ENCODE assay signal across 11 mouse cellular contexts in genomic region chr2:33641859-33642571, GRCm38 (mm10). TPM values are rescaled to one million over a fixed set of nuclear protein-coding genes. Genes with fewer than 3 reads are reported as not detected.
DNase-seq lines count a peak whose midpoint lies in the region; ATAC-seq and TF ChIP-seq lines count a peak whose summit lies in the region.
"Had no signal": no experiment of that assay in that cellular context is flagged by ENCODE, and none has a peak within 500 bp of the region (broad histone marks: within the 10 kb centered on the region; RNA-seq: fewer than 3 reads in every experiment).

No protein-coding gene starts in this region.

- TF ChIP-seq CTCF in lung, adult 2 months (IDR thresholded peaks at IDR 0.05; ENCODE audit: insufficient read depth, low read length): no peak
- TF ChIP-seq CTCF in layer of hippocampus, adult 2 months (conservative IDR thresholded peaks at IDR 0.05): no peak

- peaks cover 100% of the 10 kb centered on the region for H3K27me3 ChIP-seq in lung, embryonic 16.5 days (ENCODE audit: control insufficient read depth, insufficient read depth, low read depth, low read length)
- peaks cover 100% of the 10 kb centered on the region for H3K27me3 ChIP-seq in forebrain, embryonic 13.5 days
- peaks cover 56% of the 10 kb centered on the region for H3K27me3 ChIP-seq in limb, embryonic 11.5 days (ENCODE audit: control insufficient read depth, insufficient read depth, low read length)
- peaks cover 99% of the 10 kb centered on the region for H3K27me3 ChIP-seq in neural tube, embryonic 12.5 days (replicated peaks)

- no peak overlapping the region for H3K4me2 ChIP-seq in lung, embryonic 16.5 days (ENCODE audit: low read depth, low read length)
- peak overlapping the region; percentile 11 for H3K4me2 ChIP-seq in forebrain, embryonic 13.5 days
- H3K4me2 ChIP-seq in limb, embryonic 11.5 days (ENCODE audit: low read depth, severe bottlenecking): peak overlapping the region; percentile 79
- peak overlapping the region; percentile 60 for H3K4me2 ChIP-seq in neural tube, embryonic 12.5 days (replicated peaks)

- H3K4me3 ChIP-seq in lung, embryonic 16.5 days (ENCODE audit: low read length): peak overlapping the region; percentile 9; the same call in 1 of the 2 replicates
- H3K4me3 ChIP-seq in lung, adult 2 months (replicated peaks; ENCODE audit: extremely low read depth, low read depth, low read length): no peak overlapping the region
- H3K4me3 ChIP-seq in forebrain, embryonic 13.5 days: 0 out of 2 replicates have a peak overlapping the region, but pooled peaks have one; percentile 9
- peak overlapping the region; percentile 80 for H3K4me3 ChIP-seq in limb, embryonic 11.5 days (ENCODE audit: low read depth, low read length)
- peak overlapping the region; percentile 46 for H3K4me3 ChIP-seq in neural tube, embryonic 12.5 days
- no peak overlapping the region for H3K4me3 ChIP-seq in layer of hippocampus, adult 2 months

- no peak for TF ChIP-seq POLR2A in lung, adult 2 months (IDR thresholded peaks at IDR 0.05; ENCODE audit: borderline replicate concordance, extremely low read depth, low read depth, low read length)

- no peak for DNase-seq in lung, adult 2 months
- peak; percentile 73 for DNase-seq in limb, embryonic 11.5 days (ENCODE audit: low spot score)
- no peak for DNase-seq in layer of hippocampus, adult 2 months (ENCODE audit: low spot score in 2 of 2)
- DNase-seq in urinary bladder, adult 2 months (ENCODE audit: low spot score): no peak
- DNase-seq in adipocyte (ENCODE audit: low spot score): no peak
- DNase-seq: kidney, adult 9 months had no signal

- H3K27ac ChIP-seq in lung, embryonic 16.5 days (ENCODE audit: low read length): no peak overlapping the region
- no peak overlapping the region for H3K27ac ChIP-seq in forebrain, embryonic 13.5 days
- peak overlapping the region; percentile 93 for H3K27ac ChIP-seq in limb, embryonic 11.5 days (replicated peaks; ENCODE audit: low read depth, low read length)
- no peak overlapping the region for H3K27ac ChIP-seq in neural tube, embryonic 12.5 days
- H3K27ac ChIP-seq in layer of hippocampus, adult 2 months: no peak overlapping the region
- H3K27ac ChIP-seq: macrophage had no signal

- no peak overlapping the region for H3K9ac ChIP-seq in lung, embryonic 16.5 days (ENCODE audit: low read length)
- no peak overlapping the region for H3K9ac ChIP-seq in forebrain, embryonic 13.5 days
- peak overlapping the region; percentile 96 for H3K9ac ChIP-seq in limb, embryonic 11.5 days (ENCODE audit: low read length)
- peak overlapping the region; percentile 53 for H3K9ac ChIP-seq in neural tube, embryonic 12.5 days

- H3K4me1 ChIP-seq in lung, embryonic 16.5 days (replicated peaks; ENCODE audit: control insufficient read depth, insufficient read depth, low read length): peaks cover 12% of the 10 kb centered on the region
- peaks cover 3% of the 10 kb centered on the region for H3K4me1 ChIP-seq in lung, adult 2 months (ENCODE audit: control insufficient read depth, insufficient read depth, low read length)
- peaks cover 30% of the 10 kb centered on the region for H3K4me1 ChIP-seq in forebrain, embryonic 13.5 days
- peaks cover 21% of the 10 kb centered on the region for H3K4me1 ChIP-seq in limb, embryonic 11.5 days (ENCODE audit: control insufficient read depth, insufficient read depth, low read length)
- H3K4me1 ChIP-seq in neural tube, embryonic 12.5 days: peaks cover 18% of the 10 kb centered on the region

- WGBS in lung, embryonic 16.5 days: 1% methylated on average over 38 of the region's 41 CpGs
- 5% methylated on average over 41 of the region's 41 CpGs for WGBS in lung, adult 2 months
- WGBS in forebrain, embryonic 13.5 days: under 1% methylated on average over 41 of the region's 41 CpGs
- WGBS in limb, embryonic 11.5 days: under 1% methylated on average over 41 of the region's 41 CpGs
- WGBS in neural tube, embryonic 12.5 days: under 1% methylated on average over 41 of the region's 41 CpGs

- no peaks in the 10 kb centered on the region for H3K9me3 ChIP-seq in lung, embryonic 16.5 days (ENCODE audit: control insufficient read depth, low read length)
- no peaks in the 10 kb centered on the region for H3K9me3 ChIP-seq in forebrain, embryonic 13.5 days (replicated peaks)
- H3K9me3 ChIP-seq in limb, embryonic 11.5 days (ENCODE audit: control insufficient read depth, low read length): no peaks in the 10 kb centered on the region
- no peaks in the 10 kb centered on the region for H3K9me3 ChIP-seq in neural tube, embryonic 12.5 days

- ATAC-seq in lung, embryonic 16.5 days (ENCODE audit: low read depth): no peak
- no peak for ATAC-seq in forebrain, embryonic 13.5 days
- no peak for ATAC-seq in limb, embryonic 11.5 days (ENCODE audit: insufficient number of reproducible peaks, low FRiP score, low TSS enrichment, low read depth)
- no peak for ATAC-seq in neural tube, embryonic 12.5 days (ENCODE audit: low FRiP score, low read depth)

- no peaks in the 10 kb centered on the region for H3K36me3 ChIP-seq in lung, embryonic 16.5 days (ENCODE audit: control insufficient read depth, insufficient read depth, low read length)
- H3K36me3 ChIP-seq in forebrain, embryonic 13.5 days (ENCODE audit: poor library complexity, severe bottlenecking): no peaks in the 10 kb centered on the region
- H3K36me3 ChIP-seq in limb, embryonic 11.5 days (ENCODE audit: control insufficient read depth, insufficient read depth, low read length): no peaks in the 10 kb centered on the region
- no peaks in the 10 kb centered on the region for H3K36me3 ChIP-seq in neural tube, embryonic 12.5 days

RNA-seq across cellular contexts. Expression of gene Lmx1b, which starts 1.7 kb away (rescaled TPM):
- polyA plus RNA-seq in lung, embryonic 16.5 days (2015; fragmentation: Nextera tagmentation; extraction: Ambion mirVana): 0.05 TPM in 1 of 2 replicates, not detected in the other
- polyA plus RNA-seq in lung, adult 2 months (2012; rRNA removed): 0.16 and 0.31 TPM in 2 replicates
- 0.12 and 0.54 TPM in 2 replicates for polyA plus RNA-seq in forebrain, embryonic 13.5 days (2015; fragmentation: Nextera tagmentation; extraction: Ambion mirVana)
- 10.2 and 10.6 TPM in 2 replicates for polyA plus RNA-seq in limb, embryonic 11.5 days (2014; fragmentation: Nextera tagmentation; extraction: Ambion mirVana)
- 4.6 and 4.7 TPM in 2 replicates for polyA plus RNA-seq in neural tube, embryonic 12.5 days (2016; fragmentation: Nextera tagmentation; extraction: Ambion mirVana)
- total RNA-seq in layer of hippocampus, adult 2 months (2021): under 1 TPM; 0.10 to 0.41 TPM
- 0.12 and 0.38 TPM in 2 replicates for polyA plus RNA-seq in urinary bladder, adult 2 months (2012; rRNA removed)
- polyA plus RNA-seq: macrophage; spleen, adult 2 months had no signal

Comparison
In these comparisons a context has a peak if more than half of its experiments do, and no peak if none do; other contexts are left out.
1. H3K4me3 ChIP-seq: peak in lung, embryonic 16.5 days (single experiment), forebrain, embryonic 13.5 days (single experiment), limb, embryonic 11.5 days (single experiment) and neural tube, embryonic 12.5 days (single experiment); none in lung, adult 2 months (single experiment) and layer of hippocampus, adult 2 months (single experiment).
2. H3K9ac ChIP-seq: peak in limb, embryonic 11.5 days (single experiment) and neural tube, embryonic 12.5 days (single experiment); none in lung, embryonic 16.5 days (single experiment) and forebrain, embryonic 13.5 days (single experiment).